Mouse (Mus musculus): ENCODE results near the gene Hrnr. TPM values are rescaled to one million over a fixed set of nuclear protein-coding genes. Genes with fewer than 3 reads are reported as not detected.

Hrnr gene
- not detected for total RNA-seq (2021)

DNA sequence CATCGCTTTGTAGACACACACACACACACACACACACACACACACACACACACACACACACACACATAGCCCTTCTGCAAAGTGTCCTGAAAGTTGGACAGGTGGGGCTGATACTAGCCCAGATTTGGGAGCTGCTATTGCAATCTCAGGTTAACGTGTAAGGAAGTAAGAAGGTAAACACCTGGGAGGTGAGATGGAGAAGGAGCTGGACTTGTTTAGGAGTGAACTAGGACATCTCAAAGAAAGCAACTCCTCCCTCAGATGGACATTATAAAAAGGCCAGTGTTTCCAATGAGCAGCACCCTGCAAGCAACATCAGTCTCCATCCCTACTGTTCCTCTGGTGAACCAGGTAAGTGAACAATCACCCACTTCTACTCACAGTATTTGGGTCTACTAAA lies at the start of gene Hrnr:
Gene Hrnr, plus strand, starts transcription at position 301 of the 400 bp plus-strand sequence.
- DNase-seq: no peak

DNA sequence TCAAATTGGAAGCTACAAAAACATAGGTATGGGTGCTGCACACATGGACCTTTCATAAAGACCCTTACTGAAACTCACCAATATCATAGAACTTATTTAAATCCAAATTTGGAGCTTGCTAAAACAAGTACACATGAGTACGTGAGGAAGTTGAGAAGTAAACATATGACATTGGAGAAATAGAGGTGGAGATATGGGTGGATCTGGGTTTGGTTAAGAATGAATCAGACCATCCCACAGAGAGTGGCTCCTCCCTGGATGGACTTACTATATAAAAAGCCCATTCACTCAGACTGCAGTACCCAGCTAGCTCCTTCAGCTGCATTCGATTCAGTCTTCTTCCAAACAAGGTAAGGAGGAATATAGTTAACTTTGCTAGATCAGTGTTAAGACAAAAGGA lies 46.3 kb upstream of the Hrnr start, which contains the start of gene Flg:
Gene Flg, plus strand, starts transcription at position 301 of the 400 bp plus-strand sequence.
- no peak for DNase-seq

DNA sequence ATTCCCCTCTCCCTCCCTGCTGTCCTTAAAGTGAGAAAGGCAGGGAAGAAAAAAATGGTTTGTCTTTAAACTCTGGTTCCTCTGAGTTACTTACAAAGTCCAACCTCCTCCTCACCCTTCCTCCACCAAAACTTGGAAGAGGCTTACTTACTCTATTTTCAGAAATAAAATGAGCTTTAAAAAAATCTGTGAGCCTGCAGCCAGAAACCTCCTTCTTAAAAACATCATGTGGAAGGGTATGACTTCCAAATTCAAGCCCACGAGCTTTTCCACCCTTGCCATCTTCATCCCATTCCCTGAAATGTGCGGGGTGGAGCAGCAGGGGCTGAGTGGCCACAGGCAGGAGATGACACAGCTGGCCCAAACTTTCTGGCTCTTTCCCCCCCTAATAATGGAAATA lies 22.0 kb upstream of the Hrnr start:
- no peak for DNase-seq

DNA sequence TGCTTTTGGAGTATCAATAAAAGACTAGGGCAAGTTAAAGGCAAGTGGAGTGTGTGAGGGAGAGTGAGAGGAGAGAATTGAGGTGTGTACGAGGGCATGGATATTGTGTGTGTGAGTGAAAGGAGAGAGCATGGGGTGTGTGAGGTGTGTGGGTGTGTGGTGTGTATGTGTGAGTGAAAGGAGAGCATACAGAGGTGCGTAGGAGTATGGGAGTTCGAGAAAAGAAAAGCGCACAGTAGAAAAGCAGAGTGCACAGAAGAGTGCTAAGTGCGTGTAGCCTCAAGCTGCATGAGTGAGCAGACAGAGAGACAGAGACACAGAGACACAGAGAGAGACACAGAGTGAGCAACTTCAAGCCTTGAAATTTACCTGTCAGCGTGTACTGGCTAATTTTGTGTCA lies 19.7 kb upstream of the Hrnr start:
- no peak for DNase-seq

DNA sequence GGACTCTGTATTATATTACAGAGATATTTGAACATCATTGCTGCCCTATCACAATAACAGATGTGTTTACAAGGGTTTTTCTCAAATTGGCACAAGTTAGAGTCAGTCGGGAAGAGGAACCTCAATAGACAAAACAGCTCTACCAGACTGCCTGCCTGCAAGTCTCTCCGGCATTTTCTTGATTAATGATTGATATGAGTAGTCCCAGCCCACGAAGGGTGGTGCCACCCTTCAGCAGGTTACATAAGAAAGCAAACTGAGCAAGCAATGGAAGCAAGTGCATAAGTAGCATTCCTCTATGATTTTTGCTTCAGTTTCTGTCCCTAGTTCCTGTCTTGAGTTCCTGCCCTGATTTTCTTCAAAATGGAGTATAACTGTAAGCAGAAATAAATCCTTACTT lies 17.7 kb upstream of the Hrnr start:
- no peak for DNase-seq

DNA sequence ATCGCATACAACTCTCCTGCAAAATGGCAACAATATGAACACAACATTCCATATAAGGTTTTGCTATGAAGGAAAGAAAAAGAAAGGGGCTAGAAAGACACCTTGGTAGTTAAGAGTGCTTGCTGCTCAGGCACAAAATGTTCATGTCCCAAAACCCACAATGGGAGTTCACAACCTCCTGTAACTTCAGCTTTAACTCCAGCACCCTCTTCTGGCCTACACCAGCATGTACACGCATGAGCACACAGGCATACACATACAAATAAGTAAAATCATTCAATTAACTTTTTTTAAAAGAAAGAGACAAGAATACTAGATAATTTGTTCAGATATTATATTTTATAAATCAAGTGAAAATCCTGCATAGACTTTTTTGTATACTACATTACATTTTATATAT lies 13.4 kb upstream of the Hrnr start:
- no peak for DNase-seq

DNA sequence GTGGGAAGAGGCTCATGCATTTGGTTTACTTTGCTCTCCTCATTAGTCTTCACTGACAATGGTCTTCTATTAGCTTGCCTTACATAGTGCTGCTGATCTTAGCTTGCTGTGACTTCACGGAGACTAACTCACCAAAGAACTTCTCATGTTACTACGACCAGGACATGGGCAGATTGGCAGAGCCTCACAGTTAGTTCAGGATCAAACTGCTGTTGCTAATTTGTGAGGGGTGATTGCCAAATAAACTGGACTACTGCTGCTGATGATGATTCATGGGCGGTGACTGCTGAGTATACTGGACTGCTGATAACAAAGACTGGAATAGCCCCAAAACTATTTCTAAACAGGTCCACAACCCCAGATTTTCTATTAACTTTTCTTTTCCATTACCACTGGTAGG lies 8.2 kb upstream of the Hrnr start:
- no peak for DNase-seq

DNA sequence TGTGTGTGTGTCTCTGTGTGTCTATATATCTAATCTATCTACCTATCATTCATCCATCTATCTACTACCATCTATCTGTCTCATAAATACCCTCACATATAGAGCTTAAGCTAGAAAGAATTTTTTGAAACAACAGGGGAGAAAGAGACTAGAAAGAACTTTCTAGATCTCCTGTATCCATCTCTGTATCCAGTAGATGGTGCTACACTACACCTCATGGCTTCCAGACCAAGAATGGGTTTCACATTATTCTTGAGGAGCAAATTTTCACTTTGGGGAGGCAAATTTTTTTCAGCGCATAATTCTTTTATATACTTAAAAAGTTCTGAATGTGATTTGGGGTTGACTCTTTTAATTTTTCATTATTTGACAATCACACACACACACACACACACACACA lies 5.2 kb upstream of the Hrnr start:
- no peak for DNase-seq

DNA sequence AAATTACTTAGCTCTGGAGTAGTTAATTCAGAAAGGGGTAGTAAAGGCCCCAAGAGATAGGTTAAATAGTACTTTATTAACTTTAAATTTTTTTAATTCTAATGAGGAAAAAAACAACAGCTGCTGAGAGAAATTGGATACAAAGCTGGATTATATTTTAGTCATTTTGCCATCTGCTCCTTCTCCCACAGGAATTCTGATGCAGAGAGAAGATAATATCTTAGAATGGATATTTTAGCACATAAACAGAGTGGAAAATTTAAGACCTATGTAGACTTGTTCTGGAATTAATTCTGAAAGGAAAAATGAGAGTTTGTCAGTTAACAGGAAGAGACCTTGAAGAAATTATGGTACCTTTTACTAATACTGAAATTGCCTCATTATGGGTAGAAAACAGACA lies 18.2 kb downstream of the Hrnr start:
- DNase-seq: no peak

DNA sequence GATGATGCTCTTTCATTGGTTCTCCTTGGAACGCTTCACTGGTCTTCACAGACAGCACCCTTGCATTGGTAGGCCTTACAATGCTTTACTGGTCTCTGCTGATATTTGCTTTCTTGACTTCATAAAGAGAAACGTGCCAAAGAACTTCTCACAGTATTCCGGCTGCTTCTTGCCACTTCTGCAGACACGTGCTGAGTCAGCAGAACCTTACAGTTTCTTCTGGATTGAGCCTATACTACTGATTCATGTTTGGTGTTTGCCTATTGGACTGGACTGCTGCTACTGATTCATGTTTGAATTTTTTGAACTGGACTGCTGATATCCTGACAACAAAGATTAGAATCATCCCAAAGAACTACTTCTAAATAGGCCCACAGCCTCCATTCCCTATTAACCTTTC lies 20.5 kb downstream of the Hrnr start:
- DNase-seq: no peak

DNA sequence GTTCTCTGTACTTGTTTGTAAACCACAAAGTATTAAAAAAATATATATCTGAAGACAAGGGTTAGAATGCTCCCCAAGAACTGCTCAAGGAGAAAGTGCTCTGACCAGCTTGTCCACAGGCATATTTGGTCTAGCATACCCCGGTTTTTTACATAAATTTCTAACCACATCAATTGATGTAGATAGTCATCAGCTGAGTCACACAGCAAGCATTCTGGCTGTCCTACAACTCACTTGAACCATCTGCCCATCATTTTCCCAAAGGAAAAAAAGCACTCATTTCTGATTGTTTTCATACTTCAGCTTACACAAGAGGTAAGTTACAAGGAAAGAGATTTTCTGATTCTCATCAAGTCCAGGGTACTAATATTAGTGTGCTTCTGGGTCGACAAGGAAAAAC lies 27.3 kb downstream of the Hrnr start:
- DNase-seq: peak in 1 of 2 experiments; percentile 13

DNA sequence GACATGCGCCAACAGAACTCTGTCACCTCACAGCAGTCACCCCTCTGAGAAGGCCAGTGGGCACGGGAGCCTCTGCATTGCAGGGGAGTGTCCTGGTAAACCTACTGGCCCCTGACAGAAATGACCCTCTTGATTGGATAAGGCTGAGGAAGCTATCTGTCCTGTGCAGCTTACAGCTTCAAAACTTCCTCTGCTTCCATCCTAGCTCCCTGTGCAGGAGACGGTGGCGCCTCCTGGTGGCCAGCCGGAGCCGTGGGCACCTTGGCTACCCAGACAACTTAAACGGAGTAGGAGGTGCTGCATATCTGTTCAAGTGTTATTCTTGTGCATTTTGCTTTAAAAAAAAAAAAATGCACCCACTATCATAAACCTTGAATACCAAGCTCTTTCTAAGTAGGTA lies 40.5 kb downstream of the Hrnr start:
- peak; percentile 48 to 62 for DNase-seq

DNA sequence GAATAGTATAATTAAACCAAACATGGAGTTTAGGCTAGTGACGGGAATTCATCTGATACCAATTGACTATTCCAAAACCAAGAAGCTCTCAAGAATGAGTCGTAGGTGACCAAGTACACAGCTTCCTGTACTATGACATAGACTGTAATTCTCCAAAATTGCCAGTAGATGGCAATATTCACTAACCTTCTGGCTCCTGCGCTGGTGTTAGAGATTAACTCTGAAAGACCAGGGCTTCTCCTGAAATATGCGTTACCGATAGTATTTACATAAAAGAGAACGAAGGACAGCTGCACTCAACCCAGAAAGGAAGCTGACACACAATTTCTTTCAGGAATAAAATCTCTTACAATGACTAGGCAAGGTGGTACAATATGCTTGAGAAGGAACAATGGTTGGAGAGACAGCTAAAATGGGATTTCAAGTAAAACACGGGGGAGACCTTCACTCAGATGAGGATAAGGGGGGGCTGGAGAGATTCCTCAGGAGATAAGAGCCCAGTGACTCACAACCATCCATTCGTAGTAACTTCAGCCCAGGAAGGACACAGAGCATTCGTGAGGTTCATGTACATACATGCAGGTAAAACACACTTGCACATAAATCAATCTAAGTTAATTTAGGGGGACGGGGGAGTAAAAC lies 42.5 kb downstream of the Hrnr start:
- DNase-seq: no peak

DNA sequence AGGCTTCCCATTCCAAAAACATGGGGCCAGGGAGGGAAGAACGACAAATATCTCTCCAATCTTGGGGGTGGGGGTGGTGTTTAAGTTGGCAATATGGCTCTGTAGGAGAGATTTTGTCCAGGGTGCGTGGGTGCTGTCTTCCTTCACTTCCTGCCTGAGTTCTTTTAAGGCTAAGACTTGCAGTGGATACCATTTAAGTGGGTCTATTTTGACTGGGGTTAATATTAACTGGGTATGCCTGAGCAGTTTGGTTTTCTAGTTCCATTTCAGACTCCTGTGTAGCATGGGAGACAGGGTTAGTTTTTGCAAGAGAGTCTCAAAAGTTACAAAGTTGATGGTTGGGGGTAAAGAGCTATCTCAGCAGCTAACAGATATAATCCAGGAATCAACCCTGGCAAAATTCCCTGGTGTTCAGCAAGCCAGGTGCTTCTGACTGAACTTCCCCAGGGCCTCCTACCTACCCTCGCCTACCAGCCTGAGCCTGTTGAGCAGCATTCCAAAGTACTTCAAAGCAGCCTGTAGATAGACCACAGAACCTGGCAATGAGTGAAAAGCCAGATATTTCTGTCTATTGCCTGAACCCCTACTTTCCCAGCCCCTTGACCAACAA lies 47.5 kb downstream of the Hrnr start:
- no peak for DNase-seq

DNA sequence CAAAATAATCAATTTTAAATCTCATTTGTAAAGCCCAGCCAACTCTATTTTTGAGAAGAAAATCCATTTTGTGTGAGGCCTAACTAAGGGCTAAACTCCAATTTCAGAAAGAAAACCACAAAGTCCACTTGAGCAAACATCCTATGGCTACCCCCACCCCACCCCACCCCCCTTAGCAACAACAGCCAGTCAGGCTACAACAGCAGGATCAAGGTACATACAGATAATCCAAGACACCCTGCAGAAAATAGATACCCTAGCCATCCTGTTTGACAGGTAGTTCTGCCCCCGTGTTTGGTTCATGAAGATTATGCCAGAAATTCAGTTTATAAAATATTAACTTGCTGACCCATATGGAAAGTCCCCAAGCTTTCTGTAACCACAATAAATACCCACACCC lies 48.6 kb downstream of the Hrnr start:
- no peak for DNase-seq

DNA sequence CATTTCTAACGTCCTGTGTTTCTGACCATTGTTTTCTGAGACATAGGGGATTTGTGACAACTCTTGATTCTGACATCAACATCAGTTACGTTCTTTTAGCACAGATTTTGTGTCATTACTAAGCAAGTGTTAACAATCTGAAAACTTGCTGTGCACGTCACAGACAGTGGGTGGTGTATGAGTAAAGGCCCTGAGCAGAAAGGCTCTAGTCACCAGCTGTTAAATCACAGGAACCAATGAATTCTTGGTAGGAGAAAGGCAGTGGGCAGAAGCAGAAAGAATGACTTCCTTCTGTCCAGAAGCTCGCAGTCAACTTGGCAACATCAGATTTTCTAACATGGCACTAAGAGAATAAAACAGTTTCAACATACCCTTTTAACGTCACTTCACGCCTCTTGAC lies 53.9 kb downstream of the Hrnr start:
- DNase-seq: no peak

DNA sequence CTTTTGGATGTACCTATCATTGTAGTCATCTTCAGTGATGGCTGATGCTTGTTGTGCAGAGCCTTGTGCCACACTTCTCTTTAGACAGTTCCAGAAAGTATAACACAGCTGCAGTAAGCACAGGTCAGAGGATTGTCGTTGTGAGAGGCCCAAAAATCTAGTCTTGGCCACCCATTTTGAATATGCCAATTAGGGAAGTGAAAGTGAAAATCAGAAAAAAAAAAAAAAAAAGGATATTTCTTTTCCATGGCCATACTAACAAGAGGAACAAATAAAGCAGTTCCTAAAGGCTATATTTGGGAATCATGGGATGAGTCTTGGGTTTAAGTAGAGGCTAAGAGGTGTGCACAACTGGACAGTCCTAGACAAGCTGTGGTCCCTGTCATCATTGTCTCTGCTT lies 55.6 kb downstream of the Hrnr start:
- no peak for DNase-seq

DNA sequence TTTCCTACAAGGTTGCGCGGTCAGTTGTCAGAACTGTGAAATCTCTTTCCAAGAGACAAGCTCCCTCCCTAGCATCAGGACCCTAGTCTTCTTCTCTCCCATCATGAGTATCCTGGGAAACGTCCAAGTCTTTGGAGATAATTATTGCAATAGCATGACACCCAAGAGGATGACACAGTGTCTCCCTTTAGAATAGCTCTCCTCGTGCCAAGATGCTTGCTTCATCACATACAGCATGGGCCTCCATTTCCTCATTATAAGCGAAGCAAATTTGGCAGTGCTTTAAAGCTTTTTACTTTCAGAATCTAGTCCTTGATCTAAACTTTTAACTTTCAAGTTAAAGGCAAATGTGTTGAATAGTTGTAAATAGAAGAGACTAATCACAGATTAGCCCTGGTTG lies 56.1 kb downstream of the Hrnr start:
- DNase-seq: no peak

DNA sequence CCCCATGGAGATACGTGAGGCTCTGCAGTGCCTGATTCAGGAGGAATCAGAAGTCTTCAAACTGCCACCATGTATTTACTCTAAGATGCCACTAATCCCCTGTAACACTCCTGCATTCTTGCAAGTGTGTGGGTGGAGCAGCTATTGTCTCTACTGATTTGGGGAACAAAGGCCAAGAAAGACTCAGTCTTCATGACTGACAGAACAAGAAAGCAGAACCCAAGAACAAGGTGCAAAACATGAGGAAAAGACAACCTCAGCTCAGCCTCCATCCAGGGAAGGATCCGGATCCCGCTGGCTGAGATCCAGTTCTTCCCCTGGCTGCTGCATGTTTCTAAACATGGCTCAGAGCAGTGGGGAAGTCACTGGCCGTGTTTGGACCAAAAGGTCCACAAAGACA lies 58.6 kb downstream of the Hrnr start:
- no peak for DNase-seq

Other genes starting within 250 kb of the Hrnr start
- gene Crnn, start 175.0 kb upstream of the Hrnr start, total RNA-seq (2021): not detected
- not detected for gene Flg2, start 122.5 kb upstream of the Hrnr start, total RNA-seq (2021)
- gene Flg, start 46.2 kb upstream of the Hrnr start, total RNA-seq (2021): not detected
- not detected for gene Rptn, start 74.0 kb downstream of the Hrnr start, total RNA-seq (2021)
- gene Tchh, start 122.6 kb downstream of the Hrnr start, total RNA-seq (2021): 1 to 10 TPM in 1 of 2 experiments, under 1 TPM in 1; 0.91 to 1.1 TPM
- gene Tchhl1, start 149.0 kb downstream of the Hrnr start, total RNA-seq (2021): not detected
- gene S100a11, start 200.7 kb downstream of the Hrnr start, total RNA-seq (2021): 1 to 10 TPM; 3.8 to 8.2 TPM
- gene S100a10, start 235.3 kb downstream of the Hrnr start, total RNA-seq (2021): 10 to 100 TPM; 16.7 to 20.6 TPM

All from layer of hippocampus, postnatal 36 days (tissue).